Mouse (Mus musculus) neural tube, embryonic 13.5 days (tissue): ENCODE data around the gene Ccr2. TPM values are rescaled to one million over a fixed set of nuclear protein-coding genes. Genes with fewer than 3 reads are reported as not detected.
"Not testable (repeated sequence)": the region's sequence is repeated elsewhere in the genome, so short reads cannot be mapped to it uniquely, and the experiment has no call there.

Experiments used
- ATAC-seq: fragments of 200-750 bp; cut with Nextera tagmentation; 2 replicates; pipeline ENCODE4 v1.8.0; 2017; ENCODE audit warnings: low read depth, mild to moderate bottlenecking, moderate TSS enrichment, moderate library complexity
- H3K27ac ChIP-seq: fragments of 300-500 bp; sonication (generic); replicated peaks from 2 replicates; pipeline ENCODE4 v1.5.1; 2015; ENCODE audit warnings: moderate library complexity, mild to moderate bottlenecking, inconsistent platforms
- H3K27me3 ChIP-seq: fragments of 300-500 bp; sonication (generic); 2 replicates; pipeline ENCODE4 v1.6.1; 2015; ENCODE audit warnings: mild to moderate bottlenecking, inconsistent platforms
- H3K36me3 ChIP-seq: fragments of 300-500 bp; sonication (generic); 2 replicates; pipeline ENCODE4 v1.6.1; 2015; ENCODE audit warnings: mild to moderate bottlenecking, inconsistent platforms
- H3K4me1 ChIP-seq: fragments of 300-500 bp; sonication (generic); replicated peaks from 2 replicates; pipeline ENCODE4 v1.6.1; 2015; ENCODE audit warnings: inconsistent platforms
- H3K4me2 ChIP-seq: fragments of 300-500 bp; sonication (generic); 2 replicates; pipeline ENCODE4 v1.6.1; 2015; ENCODE audit warnings: inconsistent platforms, mild to moderate bottlenecking, moderate library complexity
- H3K4me3 ChIP-seq: fragments of 300-500 bp; sonication (generic); 2 replicates; pipeline ENCODE4 v1.5.1; 2015; ENCODE audit warnings: mild to moderate bottlenecking, inconsistent platforms
- H3K9ac ChIP-seq: fragments of 300-500 bp; sonication (generic); 2 replicates; pipeline ENCODE4 v1.6.1; 2015; ENCODE audit warnings: moderate library complexity, mild to moderate bottlenecking, inconsistent platforms
- H3K9me3 ChIP-seq: fragments of 300-500 bp; sonication (generic); 2 replicates; pipeline ENCODE4 v1.6.1; 2016; ENCODE audit warnings: inconsistent platforms
- WGBS: fragments of 180-500 bp; shearing (Covaris S2); methylation state at CpG from one replicate; pipeline ENCODE4 v1.1.7; 2015; 5-methylcytosine and 5-hydroxymethylcytosine counted together
- polyA plus RNA-seq: library from polyadenylated mRNA; unstranded; fragments of >200 nt; fragmentation: Nextera tagmentation; extraction: Ambion mirVana; gene quantifications from 2 replicates; pipeline ENCODE4 v1.2.1, GENCODE M21; 2015

Gene Ccr2
- polyA plus RNA-seq, result 0.42 and 0.69 TPM in 2 replicates

DNA sequence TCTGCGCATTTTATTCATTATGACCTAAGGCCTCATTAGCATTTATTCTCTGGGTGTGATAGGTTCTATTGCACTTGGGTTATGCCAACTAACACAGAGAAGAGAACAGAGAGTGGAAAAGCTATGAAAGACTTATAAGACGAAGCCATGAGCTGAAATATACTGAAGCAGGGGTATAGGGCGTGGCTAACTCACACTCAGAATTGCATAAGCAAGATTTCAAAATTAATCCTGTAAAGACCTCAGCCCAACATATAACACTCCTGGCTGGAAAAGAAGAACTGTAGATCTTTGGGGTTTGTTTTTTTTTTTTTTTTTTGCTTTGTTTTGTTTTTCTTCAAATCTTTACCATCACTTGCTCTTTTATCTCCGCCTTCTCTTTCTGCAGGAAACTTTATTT lies at the start of gene Ccr2:
Ccr2 (plus strand) TSS at position 228 of the 400 bp plus-strand sequence.
- no peak for ATAC-seq

DNA sequence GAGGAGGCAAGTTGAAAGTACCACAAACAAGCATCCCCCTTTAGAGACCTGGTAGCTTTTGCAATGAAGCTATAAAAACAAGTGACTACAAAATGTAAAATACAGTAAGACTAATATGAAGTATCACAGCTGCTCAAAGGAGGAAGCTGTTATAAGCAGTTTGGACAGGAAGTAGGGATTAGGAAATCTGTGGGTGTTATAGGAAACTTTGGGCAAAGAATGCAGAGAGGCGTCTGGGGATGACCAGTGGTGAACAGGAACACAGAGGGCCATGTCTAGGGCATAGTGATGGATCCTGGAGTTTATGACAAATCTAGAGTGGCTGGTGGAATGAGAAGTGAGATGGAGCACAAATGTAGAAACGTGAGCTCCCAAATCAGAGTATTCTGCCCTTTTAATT lies 48.2 kb upstream of the Ccr2 start:
- H3K4me1 ChIP-seq, result no peaks in the 10 kb centered on the region
- H3K4me3 ChIP-seq, result no peak overlapping the region
- no peak overlapping the region for H3K27ac ChIP-seq
- no peaks in the 10 kb centered on the region for H3K36me3 ChIP-seq
- H3K9me3 ChIP-seq, result no peaks in the 10 kb centered on the region
- H3K9ac ChIP-seq, result no peak overlapping the region
- WGBS, result 77% methylated on average over 2 of the region's 2 CpGs
- no peak for ATAC-seq
- no peaks in the 10 kb centered on the region for H3K27me3 ChIP-seq
- no peak overlapping the region for H3K4me2 ChIP-seq

More for the DNA sequence above, at the start of gene Ccr2:
- Histone ChIP-seq H3K27me3 (no peaks in the 10 kb centered on the region), H3K9ac (no peak within 1 kb of the TSS), H3K4me1 (no peaks in the 10 kb centered on the region), H3K4me3 (no peak within 1 kb of the TSS), H3K36me3 (no peaks in the 10 kb centered on the region), H3K27ac (no peak within 1 kb of the TSS), H3K4me2 (no peak within 1 kb of the TSS), H3K9me3 (no peaks in the 10 kb centered on the region)
- WGBS, result 92% methylated on average over 4 of the region's 4 CpGs

DNA sequence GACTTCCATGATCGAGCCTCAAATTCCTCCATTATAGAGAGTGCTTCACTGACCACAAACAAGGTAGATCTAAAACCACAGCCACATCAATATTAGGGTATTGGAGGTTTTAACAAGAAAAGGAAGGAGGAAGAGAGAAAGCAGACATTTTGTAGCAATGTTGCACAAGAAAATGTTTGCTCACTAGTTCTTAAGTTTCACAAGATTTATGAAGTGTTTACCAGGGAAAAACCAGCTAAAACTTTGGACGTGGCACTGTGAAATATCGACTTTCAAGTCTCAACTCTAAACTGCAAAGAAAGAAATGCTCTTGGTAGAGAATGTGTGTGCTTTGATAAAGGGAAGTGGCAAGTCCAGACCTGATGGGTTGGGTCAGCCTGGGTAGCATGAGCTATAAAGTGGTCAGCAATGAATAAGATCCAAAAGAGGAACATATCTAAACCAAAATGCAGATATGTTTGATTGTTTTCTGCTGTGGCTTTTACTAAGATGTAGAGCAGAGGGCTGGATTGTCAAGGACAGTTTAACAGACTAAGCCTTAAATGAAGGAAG lies 45.5 kb upstream of the Ccr2 start:
- Histone ChIP-seq H3K4me2 (no peak overlapping the region), H3K27ac (no peak overlapping the region), H3K9ac (no peak overlapping the region), H3K27me3 (no peaks in the 10 kb centered on the region), H3K9me3 (no peaks in the 10 kb centered on the region), H3K4me1 (no peaks in the 10 kb centered on the region), H3K36me3 (no peaks in the 10 kb centered on the region), H3K4me3 (no peak overlapping the region)
- ATAC-seq, result no peak
- 88% methylated on average over 3 of the region's 3 CpGs for WGBS

DNA sequence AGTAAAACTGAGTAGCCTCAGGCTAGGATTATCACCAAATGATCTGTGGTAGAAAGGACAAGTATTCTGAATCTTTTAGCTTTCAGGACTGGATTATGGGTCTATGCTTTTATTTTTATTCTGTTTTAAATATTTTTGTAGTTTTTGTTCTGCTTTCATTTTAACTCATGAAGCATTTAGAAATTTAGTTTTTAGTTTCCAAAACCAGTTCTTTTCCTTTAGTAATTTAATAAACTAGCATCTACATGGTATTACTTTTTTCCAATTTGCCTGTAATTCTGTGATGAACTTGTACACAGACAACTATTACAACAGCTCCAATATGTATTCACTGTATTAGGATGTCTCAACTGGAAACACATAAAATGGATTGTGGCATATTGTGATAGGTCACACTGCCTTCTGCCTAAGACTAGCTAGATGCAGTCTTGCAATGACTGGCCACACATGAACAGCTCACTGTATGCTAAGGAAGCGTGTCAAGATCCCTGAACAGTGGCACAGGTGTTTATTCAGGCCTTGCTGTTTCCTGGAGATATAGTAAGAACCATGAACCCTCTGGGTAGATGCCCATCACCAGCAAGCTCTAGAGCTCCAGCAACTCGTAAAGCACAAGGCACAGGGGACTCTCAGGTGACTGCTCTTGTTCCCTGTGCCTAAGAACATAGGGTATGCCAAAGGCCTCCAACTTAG lies 41.9 kb upstream of the Ccr2 start:
- no peaks in the 10 kb centered on the region for H3K9me3 ChIP-seq
- 72% methylated on average over 2 of the region's 2 CpGs for WGBS
- no peak overlapping the region for H3K4me2 ChIP-seq
- H3K27ac ChIP-seq, result no peak overlapping the region
- no peaks in the 10 kb centered on the region for H3K4me1 ChIP-seq
- no peak for ATAC-seq
- no peaks in the 10 kb centered on the region for H3K36me3 ChIP-seq
- no peaks in the 10 kb centered on the region for H3K27me3 ChIP-seq
- no peak overlapping the region for H3K9ac ChIP-seq
- no peak overlapping the region for H3K4me3 ChIP-seq

DNA sequence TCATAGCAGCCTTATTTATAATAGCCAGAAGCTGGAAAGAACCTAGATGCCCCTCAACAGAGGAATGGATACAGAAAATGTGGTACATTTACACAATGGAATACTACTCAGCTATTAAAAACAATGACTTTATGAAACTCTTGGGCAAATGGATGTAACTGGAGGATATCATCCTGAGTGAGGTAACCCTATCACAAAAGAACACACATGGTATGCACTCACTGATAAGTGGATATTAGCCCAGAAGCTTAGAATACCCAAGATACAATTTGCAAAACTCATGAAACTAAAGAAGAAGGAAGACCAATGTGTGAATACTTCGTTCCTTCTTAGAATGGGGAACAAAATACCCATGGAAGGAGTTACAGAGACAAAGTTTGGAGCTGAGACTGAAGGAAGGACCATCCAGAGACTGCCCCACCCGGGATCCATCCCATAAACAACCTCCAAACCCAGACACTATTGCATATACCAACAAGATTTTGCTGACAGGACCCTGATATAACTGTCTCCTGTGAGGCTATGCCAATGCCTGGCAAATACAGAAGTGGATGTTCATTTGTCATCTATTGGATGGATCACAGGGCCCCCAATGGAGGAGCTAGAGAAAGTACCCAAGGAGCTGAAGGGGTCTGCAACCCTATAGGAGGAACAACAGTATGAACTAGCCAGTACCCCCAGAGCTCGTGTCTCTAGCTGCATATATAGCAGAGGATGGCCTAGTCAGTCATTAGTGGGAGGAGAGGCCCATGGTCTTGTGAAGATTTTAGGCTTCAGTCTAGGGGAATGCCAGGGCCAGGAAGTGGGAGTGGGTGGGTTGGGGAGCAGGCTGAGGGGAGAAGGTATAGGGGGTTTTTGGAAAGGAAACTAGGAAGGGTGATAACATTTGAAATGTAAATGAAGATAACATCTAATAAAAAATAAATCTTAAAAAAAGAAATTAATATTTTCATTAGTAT lies 40.0 kb upstream of the Ccr2 start:
- H3K9me3 ChIP-seq, H3K27me3 ChIP-seq, H3K4me3 ChIP-seq, H3K27ac ChIP-seq, H3K36me3 ChIP-seq, H3K9ac ChIP-seq, H3K4me2 ChIP-seq, ATAC-seq, H3K4me1 ChIP-seq: not testable (repeated sequence)
- WGBS, result 54% methylated on average over 3 of the region's 3 CpGs

DNA sequence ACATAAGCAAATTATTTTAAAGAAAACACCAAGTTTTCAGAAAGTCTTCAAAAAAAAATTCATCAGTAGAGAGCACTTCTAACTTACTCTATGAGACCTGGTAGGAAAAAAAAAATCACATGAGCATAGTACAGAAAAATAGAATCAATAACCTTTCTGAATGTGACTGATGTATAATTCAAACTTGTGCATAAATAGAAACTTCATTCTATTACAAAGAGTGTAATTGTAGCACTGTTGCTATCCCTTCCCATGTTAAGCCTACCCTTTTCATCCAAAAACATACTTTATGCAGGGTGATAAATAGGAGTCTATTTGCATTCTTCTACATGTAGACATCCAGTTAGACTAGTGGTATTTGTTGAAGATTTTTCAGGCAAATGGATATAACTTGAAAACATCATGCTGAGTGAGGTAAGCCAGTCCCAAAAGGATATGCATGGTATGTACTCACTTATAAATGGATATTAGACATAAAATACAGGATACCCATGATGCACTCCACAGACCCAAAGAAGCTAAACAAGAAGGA lies 35.1 kb upstream of the Ccr2 start:
- Histone ChIP-seq H3K27ac (no peak overlapping the region), H3K4me3 (no peak overlapping the region), H3K9ac (no peak overlapping the region), H3K4me1 (no peaks in the 10 kb centered on the region), H3K4me2 (no peak overlapping the region), H3K36me3 (no peaks in the 10 kb centered on the region), H3K27me3 (no peaks in the 10 kb centered on the region), H3K9me3 (no peaks in the 10 kb centered on the region)
- ATAC-seq, result no peak

DNA sequence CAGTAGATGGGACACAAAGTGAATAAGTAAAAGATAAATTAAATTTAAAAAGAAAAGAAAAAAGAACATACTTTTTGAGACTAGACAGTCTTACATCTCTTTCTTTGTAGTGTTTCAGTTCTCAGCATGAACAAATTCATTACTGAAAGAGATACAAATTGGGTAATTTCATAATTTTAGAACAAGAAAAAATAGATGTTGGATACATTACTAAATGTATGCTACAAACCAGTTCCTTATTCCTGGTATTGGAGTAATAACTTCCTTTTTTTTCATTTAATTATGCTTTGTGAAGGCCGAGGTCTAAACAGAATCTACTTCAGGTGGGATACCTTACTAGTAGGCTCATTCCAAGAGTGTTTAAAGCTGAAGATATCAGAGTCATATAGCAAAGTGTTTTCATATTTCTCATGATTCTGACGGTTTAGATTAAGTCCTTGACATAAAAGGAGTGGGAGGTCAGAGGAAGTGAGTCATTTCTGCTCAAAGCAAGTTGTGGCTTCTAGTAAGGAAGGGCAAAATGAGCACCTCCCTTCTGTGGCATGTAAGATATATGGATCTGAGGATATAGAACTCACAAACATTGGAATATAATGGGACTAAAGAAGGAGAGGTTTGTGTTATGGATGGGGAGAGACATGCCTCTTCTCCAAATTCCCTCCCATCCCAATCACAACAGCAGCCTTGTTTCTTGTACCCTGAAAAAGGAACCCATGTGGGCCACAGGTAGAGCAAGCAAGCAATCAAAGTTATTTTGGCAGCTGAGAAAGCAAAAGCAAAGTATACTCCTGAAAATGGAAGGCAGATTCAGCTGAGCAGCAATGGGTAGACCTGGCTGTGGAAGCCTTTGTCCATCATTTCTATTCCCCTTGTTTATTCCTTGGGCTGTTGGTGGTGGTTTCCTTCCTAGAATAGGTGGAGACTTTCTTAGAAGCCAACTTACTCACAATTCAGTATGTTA lies 33.4 kb upstream of the Ccr2 start:
- ATAC-seq, result no peak
- 66% methylated on average over 2 of the region's 2 CpGs for WGBS

DNA sequence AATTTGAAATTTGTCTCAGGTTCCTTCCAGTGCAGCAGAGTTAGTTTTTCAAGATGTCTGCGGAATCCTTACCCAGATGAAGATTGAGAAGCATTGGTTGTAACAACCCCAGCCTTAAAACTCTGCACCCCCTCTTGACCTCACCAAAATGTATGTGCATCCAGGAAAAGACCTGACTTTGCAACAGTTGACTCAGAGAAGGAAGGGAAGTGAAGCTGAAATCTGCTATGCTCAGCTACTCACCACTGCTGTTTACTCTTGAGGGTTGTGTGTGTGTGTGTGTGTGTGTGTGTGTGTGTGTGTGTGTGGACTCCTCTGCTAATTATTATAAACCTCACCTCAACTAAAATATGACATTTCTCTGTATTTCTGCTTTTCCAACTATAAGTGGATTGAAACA lies 30.2 kb upstream of the Ccr2 start:
- Histone ChIP-seq H3K9me3 (no peaks in the 10 kb centered on the region), H3K27ac (no peak overlapping the region), H3K4me2 (no peak overlapping the region), H3K27me3 (no peaks in the 10 kb centered on the region), H3K4me3 (no peak overlapping the region), H3K4me1 (no peaks in the 10 kb centered on the region), H3K36me3 (no peaks in the 10 kb centered on the region), H3K9ac (no peak overlapping the region)
- ATAC-seq, result no peak
- 87% methylated on average over 1 of the region's 1 CpGs for WGBS

More for the DNA sequence above, 33.4 kb upstream of the Ccr2 start:
- no peak overlapping the region for H3K4me2 ChIP-seq
- H3K27ac ChIP-seq, result no peak overlapping the region
- H3K9me3 ChIP-seq, result no peaks in the 10 kb centered on the region
- no peaks in the 10 kb centered on the region for H3K4me1 ChIP-seq
- H3K36me3 ChIP-seq, result no peaks in the 10 kb centered on the region
- no peaks in the 10 kb centered on the region for H3K27me3 ChIP-seq
- H3K4me3 ChIP-seq, result no peak overlapping the region
- H3K9ac ChIP-seq, result no peak overlapping the region

DNA sequence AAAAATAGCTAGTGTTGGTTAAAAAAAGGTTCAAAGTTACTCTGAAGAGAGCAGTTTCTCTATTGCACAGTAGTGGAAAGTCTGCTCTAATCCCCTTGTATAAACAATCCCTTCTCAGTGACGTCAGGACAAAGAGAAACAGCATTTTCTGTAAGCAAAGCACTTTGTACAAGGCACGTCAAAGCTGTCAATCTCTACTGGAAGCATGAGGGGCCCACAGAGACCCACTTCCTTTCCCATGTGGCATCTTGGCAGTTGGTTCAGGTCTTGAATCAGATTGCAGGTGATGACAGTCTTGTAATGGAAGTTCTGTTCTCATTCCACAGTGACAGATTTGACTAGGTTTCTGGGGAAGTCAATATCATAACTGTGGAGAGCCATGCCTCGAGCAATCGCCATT lies 21.9 kb upstream of the Ccr2 start:
- Histone ChIP-seq H3K27ac (no peak overlapping the region), H3K9ac (no peak overlapping the region), H3K27me3 (no peaks in the 10 kb centered on the region), H3K36me3 (no peaks in the 10 kb centered on the region), H3K4me2 (no peak overlapping the region), H3K4me3 (no peak overlapping the region), H3K9me3 (no peaks in the 10 kb centered on the region), H3K4me1 (no peaks in the 10 kb centered on the region)
- ATAC-seq, result no peak
- WGBS, result 70% methylated on average over 4 of the region's 4 CpGs

DNA sequence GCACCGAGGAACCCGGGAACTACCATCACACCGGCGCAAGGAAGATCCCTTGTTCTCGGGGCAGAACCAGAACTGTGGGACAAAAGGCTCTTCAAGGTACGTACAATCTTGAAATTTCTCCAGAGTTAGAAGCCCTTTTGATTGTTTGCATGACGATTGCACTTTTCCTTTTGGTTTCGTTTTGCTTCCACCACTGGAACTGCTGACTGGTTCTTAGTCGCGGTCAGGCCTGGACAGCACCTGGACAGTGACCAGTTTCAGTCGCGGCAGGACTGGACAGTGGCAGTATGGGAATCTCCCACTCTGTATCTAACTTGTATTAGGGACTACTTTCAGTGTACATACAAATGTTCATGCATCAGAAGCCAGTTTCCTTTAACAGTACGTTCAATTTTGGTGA lies 21.3 kb upstream of the Ccr2 start:
- H3K36me3 ChIP-seq, ATAC-seq, H3K27me3 ChIP-seq, H3K9me3 ChIP-seq, H3K4me1 ChIP-seq, H3K4me2 ChIP-seq, H3K4me3 ChIP-seq, H3K27ac ChIP-seq, H3K9ac ChIP-seq: not testable (repeated sequence)
- 95% methylated on average over 13 of the region's 13 CpGs for WGBS

DNA sequence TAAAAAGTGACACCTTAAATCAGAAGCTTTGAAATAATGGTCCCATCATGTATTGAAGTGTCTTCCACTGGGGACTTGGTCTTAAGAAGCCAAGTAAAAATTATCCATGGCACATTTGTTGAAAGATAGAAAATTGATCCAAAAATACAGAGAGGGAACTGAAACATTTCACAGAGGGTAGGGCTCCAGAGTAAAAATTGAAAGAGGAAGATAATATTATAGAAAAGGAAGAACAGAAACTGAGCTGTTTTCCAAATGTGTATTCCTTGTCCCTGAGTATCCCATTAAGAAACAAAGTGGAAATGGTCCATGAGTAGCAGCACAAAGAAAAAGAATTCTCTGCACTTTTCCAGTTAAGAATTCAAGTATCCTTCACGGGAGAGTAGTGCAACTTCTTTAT lies 11.3 kb upstream of the Ccr2 start:
- 87% methylated on average over 1 of the region's 1 CpGs for WGBS
- no peak overlapping the region for H3K4me2 ChIP-seq
- no peak for ATAC-seq
- H3K9ac ChIP-seq, result no peak overlapping the region
- H3K4me1 ChIP-seq, result no peaks in the 10 kb centered on the region
- H3K27ac ChIP-seq, result no peak overlapping the region
- no peak overlapping the region for H3K4me3 ChIP-seq
- H3K9me3 ChIP-seq, result peaks cover 4% of the 10 kb centered on the region; the same call in 1 of the 2 replicates
- no peaks in the 10 kb centered on the region for H3K36me3 ChIP-seq
- no peaks in the 10 kb centered on the region for H3K27me3 ChIP-seq
